Mouse (Mus musculus): ENCODE data around the gene Nrg3.

Gene Nrg3

GRCm38 (mm10) chr14:38959367-38959766, 513.5 kb downstream of the Nrg3 start:
- no peak for DNase-seq (ENCODE audit: low spot score)

- DNase-seq (ENCODE audit: low spot score) = no peak
Observed at GRCm38 (mm10) chr14:38937481-38937880, 535.4 kb downstream of the Nrg3 start.

GRCm38 (mm10) chr14:38936483-38937054, 536.3 kb downstream of the Nrg3 start:
- no peak for DNase-seq (ENCODE audit: low spot score)

GRCm38 (mm10) chr14:38923652-38924051, 549.2 kb downstream of the Nrg3 start:
- DNase-seq (ENCODE audit: low spot score) = no peak

- no peak for DNase-seq (ENCODE audit: low spot score)
Observed at GRCm38 (mm10) chr14:38920800-38921199, 552.1 kb downstream of the Nrg3 start.

- no peak for DNase-seq (ENCODE audit: low spot score)
Observed at GRCm38 (mm10) chr14:38870591-38870990, 602.3 kb downstream of the Nrg3 start.

- no peak for DNase-seq (ENCODE audit: low spot score)
Observed at GRCm38 (mm10) chr14:38847566-38847965, 625.3 kb downstream of the Nrg3 start.

GRCm38 (mm10) chr14:38847091-38847490, 625.8 kb downstream of the Nrg3 start:
- no peak for DNase-seq (ENCODE audit: low spot score)

GRCm38 (mm10) chr14:38835006-38835405, 637.9 kb downstream of the Nrg3 start:
- no peak for DNase-seq (ENCODE audit: low spot score)

GRCm38 (mm10) chr14:38824891-38825290, 648.0 kb downstream of the Nrg3 start:
- no peak for DNase-seq (ENCODE audit: low spot score)

- no peak for DNase-seq (ENCODE audit: low spot score)
Observed at GRCm38 (mm10) chr14:38797027-38797426, 675.9 kb downstream of the Nrg3 start.

GRCm38 (mm10) chr14:38775291-38776116, 697.4 kb downstream of the Nrg3 start:
- DNase-seq (ENCODE audit: low spot score) = no peak

- no peak for DNase-seq (ENCODE audit: low spot score)
Observed at GRCm38 (mm10) chr14:38774811-38775210, 698.1 kb downstream of the Nrg3 start.

- no peak for DNase-seq (ENCODE audit: low spot score)
Observed at GRCm38 (mm10) chr14:38730465-38730864, 742.4 kb downstream of the Nrg3 start.

GRCm38 (mm10) chr14:38703894-38704293, 769.0 kb downstream of the Nrg3 start:
- DNase-seq (ENCODE audit: low spot score) = no peak

GRCm38 (mm10) chr14:38702596-38703393, 770.1 kb downstream of the Nrg3 start:
- no peak for DNase-seq (ENCODE audit: low spot score)

- DNase-seq (ENCODE audit: low spot score) = no peak
Observed at GRCm38 (mm10) chr14:38701413-38701812, 771.5 kb downstream of the Nrg3 start.

- no peak for DNase-seq (ENCODE audit: low spot score)
Observed at GRCm38 (mm10) chr14:38700972-38701371, 771.9 kb downstream of the Nrg3 start.

GRCm38 (mm10) chr14:38659973-38660372, 812.9 kb downstream of the Nrg3 start:
- DNase-seq (ENCODE audit: low spot score) = no peak

GRCm38 (mm10) chr14:38637070-38637469, 835.8 kb downstream of the Nrg3 start:
- no peak for DNase-seq (ENCODE audit: low spot score)

GRCm38 (mm10) chr14:38630114-38630513, 842.8 kb downstream of the Nrg3 start:
- DNase-seq (ENCODE audit: low spot score) = no peak

GRCm38 (mm10) chr14:38629671-38630070, 843.2 kb downstream of the Nrg3 start:
- DNase-seq (ENCODE audit: low spot score) = no peak
